Mouse (Mus musculus) limb, embryonic 14.5 days (tissue): ENCODE measurements around the gene Ildr2. TPM values are rescaled to one million over a fixed set of nuclear protein-coding genes. Genes with fewer than 3 reads are reported as not detected.

Source experiments
- ATAC-seq: fragments of 200-750 bp; cut with Nextera tagmentation; 2 replicates; pipeline ENCODE4 v1.8.0; 2017; ENCODE audit warnings: low read depth, moderate number of reproducible peaks, moderate TSS enrichment; ENCODE audit not compliant: low FRiP score
- DNase-seq: peaks from one replicate; pipeline ENCODE4 v3.0.0-alpha.2; 2015; ENCODE audit warnings: low spot score
- H3K27ac ChIP-seq: fragments of 300-500 bp; sonication (generic); replicated peaks from 2 replicates; pipeline ENCODE4 v1.5.1; 2014; ENCODE audit warnings: low read depth, mild to moderate bottlenecking, low read length, moderate library complexity, mixed read lengths
- H3K27me3 ChIP-seq: fragments of 300-500 bp; sonication (generic); 2 replicates; pipeline ENCODE4 v1.6.1; 2014; ENCODE audit warnings: low read length, mixed read lengths; ENCODE audit not compliant: control insufficient read depth, insufficient read depth
- H3K36me3 ChIP-seq: fragments of 300-500 bp; sonication (generic); 2 replicates; pipeline ENCODE4 v1.6.1; 2014; ENCODE audit warnings: mild to moderate bottlenecking, low read length, moderate library complexity, mixed read lengths; ENCODE audit not compliant: control insufficient read depth, insufficient read depth
- H3K4me1 ChIP-seq: fragments of 300-500 bp; sonication (generic); 2 replicates; pipeline ENCODE4 v1.6.1; 2014; ENCODE audit warnings: antibody characterized with exemption, low read length, mixed read lengths; ENCODE audit not compliant: control insufficient read depth, insufficient read depth
- H3K4me2 ChIP-seq: fragments of 300-500 bp; sonication (generic); replicated peaks from 2 replicates; pipeline ENCODE4 v1.6.1; 2014; ENCODE audit warnings: low read depth, mild to moderate bottlenecking, low read length, moderate library complexity; ENCODE audit not compliant: severe bottlenecking
- H3K4me3 ChIP-seq: fragments of 300-500 bp; sonication (generic); replicated peaks from 2 replicates; pipeline ENCODE4 v1.5.1; 2014; ENCODE audit warnings: low read length
- H3K9ac ChIP-seq: fragments of 300-500 bp; sonication (generic); 2 replicates; pipeline ENCODE4 v1.6.1; 2014; ENCODE audit warnings: mild to moderate bottlenecking, low read depth, low read length, moderate library complexity; ENCODE audit not compliant: severe bottlenecking
- H3K9me3 ChIP-seq: fragments of 300-500 bp; sonication (generic); 2 replicates; pipeline ENCODE4 v1.6.1; 2016; ENCODE audit warnings: low read length; ENCODE audit not compliant: control insufficient read depth
- POLR2A ChIP-seq: fragments of 200-500 bp; IDR thresholded peaks from 2 replicates; pipeline ENCODE4 v1.8.0; 2012; ENCODE audit warnings: inconsistent platforms, mild to moderate bottlenecking, moderate library complexity, borderline replicate concordance; ENCODE audit not compliant: insufficient read depth, insufficient read length; ENCODE audit errors: extremely low read depth
- WGBS: fragments of 180-500 bp; shearing (Covaris S2); extraction: QIAGEN DNeasy Blood & Tissue Kit; methylation state at CpG from one replicate; pipeline ENCODE4 v1.1.7; 2014; 5-methylcytosine and 5-hydroxymethylcytosine counted together
- polyA plus RNA-seq, 2 experiments: library from polyadenylated mRNA; depleted of rRNA in 1 of 2; stranded (reverse) in 1 of 2; unstranded in 1 of 2; fragments of >200 nt; fragmentation: Nextera tagmentation in 1 of 2; extraction: Ambion mirVana in 1 of 2; gene quantifications; 2 replicates each; pipeline versions ENCODE4 v1.2.1 to v1.2.3; 2012 to 2014

Ildr2 gene
- polyA plus RNA-seq, 2 experiments = 0.31 to 0.33 TPM

DNA sequence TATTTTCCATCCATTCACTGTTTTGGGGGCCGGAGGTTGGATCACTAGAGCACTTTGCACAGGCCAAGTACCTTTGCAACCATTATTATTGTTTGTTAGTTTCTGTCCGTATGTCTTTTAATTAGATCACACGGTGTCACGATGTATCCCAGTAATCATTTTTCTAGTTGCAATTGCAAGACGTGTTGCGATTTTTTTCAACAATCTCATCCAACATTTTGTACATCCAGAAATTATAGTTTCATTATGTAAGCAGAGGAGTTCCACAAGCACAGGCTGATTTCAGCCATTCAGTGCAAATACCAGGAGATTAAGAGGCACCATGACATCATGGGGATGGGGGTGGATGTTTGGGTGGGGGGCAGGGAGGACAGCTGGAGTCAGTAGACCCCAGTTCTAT is 29.5 kb downstream of the Ildr2 start:
- DNase-seq (no peak), ATAC-seq (no peak)
- TF ChIP-seq POLR2A = no peak
- H3K9ac ChIP-seq = no peak overlapping the region
- peaks cover 22% of the 10 kb centered on the region for H3K4me1 ChIP-seq
- WGBS = 93% methylated on average over 6 of the region's 6 CpGs
- no peaks in the 10 kb centered on the region for H3K9me3 ChIP-seq
- no peak overlapping the region for H3K27ac ChIP-seq
- H3K36me3 ChIP-seq = no peaks in the 10 kb centered on the region
- H3K4me3 ChIP-seq = no peak overlapping the region
- H3K27me3 ChIP-seq = no peaks in the 10 kb centered on the region
- no peak overlapping the region for H3K4me2 ChIP-seq

DNA sequence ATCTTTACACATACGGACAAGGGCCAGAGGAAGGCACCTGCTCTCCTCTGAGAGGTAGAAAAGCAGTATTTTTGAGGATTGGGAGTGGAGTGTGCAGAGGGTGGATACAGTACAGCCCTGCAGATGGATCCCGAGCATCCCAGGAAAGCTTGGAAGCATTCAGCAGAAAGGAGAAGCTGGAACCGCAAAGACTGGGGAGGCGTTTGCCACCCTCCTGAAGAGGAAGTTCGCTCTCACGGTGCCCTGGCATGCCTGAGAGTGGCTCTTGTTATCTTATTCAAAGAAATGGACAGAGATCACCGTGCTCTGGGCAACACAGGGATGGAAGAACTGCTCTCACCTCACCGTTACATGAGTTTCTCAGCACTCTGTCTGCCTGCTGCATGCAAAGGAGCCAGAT is 30.5 kb downstream of the Ildr2 start:
- Histone ChIP-seq H3K9me3 (no peaks in the 10 kb centered on the region), H3K27ac (no peak overlapping the region), H3K27me3 (no peaks in the 10 kb centered on the region), H3K36me3 (no peaks in the 10 kb centered on the region), H3K4me3 (no peak overlapping the region), H3K9ac (no peak overlapping the region), H3K4me1 (peaks cover 22% of the 10 kb centered on the region), H3K4me2 (no peak overlapping the region)
- DNase-seq (no peak), ATAC-seq (no peak)
- WGBS = 79% methylated on average over 8 of the region's 8 CpGs
- no peak for TF ChIP-seq POLR2A

- TF ChIP-seq POLR2A = no peak
- 85% methylated on average over 9 of the region's 9 CpGs for WGBS
- no peak for ATAC-seq
These were observed 32.3 kb downstream of the Ildr2 start for GRCm38 (mm10) chr1:166286231-166286630.

DNA sequence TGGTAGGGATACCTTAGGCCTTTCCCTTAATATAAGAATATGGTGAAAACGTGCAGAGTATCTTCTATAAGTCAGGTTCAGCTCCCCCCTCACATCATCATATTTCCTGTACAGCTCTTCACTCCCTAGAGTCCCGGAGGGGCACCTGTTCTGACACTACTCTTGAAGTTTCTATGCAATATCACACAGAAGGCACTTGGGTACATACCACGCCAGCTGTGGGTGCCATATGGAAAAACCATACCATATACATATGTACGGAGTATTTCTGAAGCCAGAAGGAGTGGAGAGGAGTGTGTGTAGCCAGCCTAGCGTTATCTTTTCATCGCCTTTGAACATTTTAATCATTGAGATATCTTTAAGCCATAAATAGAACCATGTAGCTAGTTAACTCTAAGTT is 36.6 kb downstream of the Ildr2 start:
- H3K36me3 ChIP-seq = no peaks in the 10 kb centered on the region
- DNase-seq (no peak), ATAC-seq (no peak)
- TF ChIP-seq POLR2A = no peak
- no peaks in the 10 kb centered on the region for H3K27me3 ChIP-seq
- no peak overlapping the region for H3K4me3 ChIP-seq
- no peak overlapping the region for H3K27ac ChIP-seq
- H3K9ac ChIP-seq = no peak overlapping the region
- WGBS = 84% methylated on average over 6 of the region's 6 CpGs
- H3K4me2 ChIP-seq = no peak overlapping the region
- H3K4me1 ChIP-seq = no peaks in the 10 kb centered on the region
- H3K9me3 ChIP-seq = no peaks in the 10 kb centered on the region

More at GRCm38 (mm10) chr1:166286231-166286630, 32.3 kb downstream of the Ildr2 start:
- no peaks in the 10 kb centered on the region for H3K27me3 ChIP-seq
- H3K4me2 ChIP-seq = no peak overlapping the region
- no peaks in the 10 kb centered on the region for H3K9me3 ChIP-seq
- H3K9ac ChIP-seq = no peak overlapping the region
- DNase-seq = no peak
- H3K4me1 ChIP-seq = peaks cover 9% of the 10 kb centered on the region
- no peak overlapping the region for H3K4me3 ChIP-seq
- H3K36me3 ChIP-seq = no peaks in the 10 kb centered on the region
- H3K27ac ChIP-seq = no peak overlapping the region

DNA sequence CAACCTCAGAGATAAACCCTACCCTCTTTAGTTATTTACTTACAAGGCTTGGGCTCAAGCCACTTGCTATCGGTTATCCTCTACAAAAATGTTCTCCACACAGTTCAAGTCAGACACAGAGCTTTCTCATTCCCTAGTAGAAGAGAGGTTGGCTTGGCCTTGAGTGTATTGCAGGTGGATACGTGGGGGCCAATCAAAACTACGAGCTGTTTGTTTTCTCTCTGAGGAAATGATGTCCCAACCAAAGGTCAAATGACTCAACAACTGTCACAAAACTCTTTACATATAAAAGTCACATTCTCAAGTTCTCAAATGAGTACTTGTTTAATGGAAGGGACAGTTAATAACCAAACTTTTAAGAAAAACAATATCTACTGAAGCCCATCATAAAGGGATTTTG is 39.1 kb downstream of the Ildr2 start:
- no peaks in the 10 kb centered on the region for H3K36me3 ChIP-seq
- no peaks in the 10 kb centered on the region for H3K4me1 ChIP-seq
- DNase-seq (no peak), ATAC-seq (no peak)
- no peak for TF ChIP-seq POLR2A
- no peak overlapping the region for H3K27ac ChIP-seq
- no peaks in the 10 kb centered on the region for H3K27me3 ChIP-seq
- no peak overlapping the region for H3K4me3 ChIP-seq
- H3K4me2 ChIP-seq = no peak overlapping the region
- WGBS = 85% methylated on average over 3 of the region's 3 CpGs
- no peaks in the 10 kb centered on the region for H3K9me3 ChIP-seq
- H3K9ac ChIP-seq = no peak overlapping the region

- H3K27ac ChIP-seq = no peak overlapping the region
- no peaks in the 10 kb centered on the region for H3K36me3 ChIP-seq
- no peaks in the 10 kb centered on the region for H3K4me1 ChIP-seq
- no peak for ATAC-seq
- DNase-seq = no peak
- no peaks in the 10 kb centered on the region for H3K27me3 ChIP-seq
- H3K9ac ChIP-seq = no peak overlapping the region
- H3K4me2 ChIP-seq = no peak overlapping the region
- H3K4me3 ChIP-seq = no peak overlapping the region
- no peaks in the 10 kb centered on the region for H3K9me3 ChIP-seq
- TF ChIP-seq POLR2A = no peak
- 74% methylated on average over 7 of the region's 7 CpGs for WGBS
These were observed 41.6 kb downstream of the Ildr2 start for GRCm38 (mm10) chr1:166295548-166295947.
